Mouse (Mus musculus) midbrain, embryonic 13.5 days (tissue): ENCODE data around the gene Xrcc2. TPM values are rescaled to one million over a fixed set of nuclear protein-coding genes. Genes with fewer than 3 reads are reported as not detected.
A peak's percentile ranks its signal among the peaks of the same experiment; 100 is the strongest.

Source experiments
- ATAC-seq: fragments of 200-750 bp; cut with Nextera tagmentation; 2 replicates; pipeline ENCODE4 v1.8.0; 2017; ENCODE audit warnings: mild to moderate bottlenecking, moderate TSS enrichment, moderate library complexity
- H3K27ac ChIP-seq: fragments of 300-500 bp; sonication (generic); 2 replicates; pipeline ENCODE4 v1.5.1; 2015; ENCODE audit warnings: inconsistent platforms, mild to moderate bottlenecking, moderate library complexity
- H3K27me3 ChIP-seq: fragments of 300-500 bp; sonication (generic); 2 replicates; pipeline ENCODE4 v1.6.1; 2015; ENCODE audit warnings: mild to moderate bottlenecking, inconsistent platforms
- H3K36me3 ChIP-seq: fragments of 300-500 bp; sonication (generic); 2 replicates; pipeline ENCODE4 v1.6.1; 2015; ENCODE audit warnings: mild to moderate bottlenecking, inconsistent platforms
- H3K4me1 ChIP-seq: fragments of 300-500 bp; sonication (generic); replicated peaks from 2 replicates; pipeline ENCODE4 v1.6.1; 2015; ENCODE audit warnings: inconsistent platforms
- H3K4me2 ChIP-seq: fragments of 300-500 bp; sonication (generic); replicated peaks from 2 replicates; pipeline ENCODE4 v1.6.1; 2015; ENCODE audit warnings: moderate library complexity, mild to moderate bottlenecking, inconsistent platforms
- H3K4me3 ChIP-seq: fragments of 300-500 bp; sonication (generic); replicated peaks from 2 replicates; pipeline ENCODE4 v1.5.1; 2015; ENCODE audit warnings: mild to moderate bottlenecking, inconsistent platforms
- H3K9ac ChIP-seq: fragments of 300-500 bp; sonication (generic); replicated peaks from 2 replicates; pipeline ENCODE4 v1.6.1; 2015; ENCODE audit warnings: mild to moderate bottlenecking, inconsistent platforms
- H3K9me3 ChIP-seq: fragments of 300-500 bp; sonication (generic); 2 replicates; pipeline ENCODE4 v1.6.1; 2016; ENCODE audit warnings: mild to moderate bottlenecking, inconsistent platforms
- whole genome bisulfite sequencing: fragments of 180-500 bp; shearing (Covaris S2); methylation state at CpG from one replicate; pipeline ENCODE4 v1.1.7; 2015; 5-methylcytosine and 5-hydroxymethylcytosine counted together
- polyA plus RNA-seq: library from polyadenylated mRNA; unstranded; fragments of >200 nt; fragmentation: Nextera tagmentation; extraction: Ambion mirVana; gene quantifications from 2 replicates; pipeline ENCODE4 v1.2.1, GENCODE M21; 2015

The Xrcc2 gene
- polyA plus RNA-seq, 1 experiment from 2014 or later = 6.3 TPM

DNA sequence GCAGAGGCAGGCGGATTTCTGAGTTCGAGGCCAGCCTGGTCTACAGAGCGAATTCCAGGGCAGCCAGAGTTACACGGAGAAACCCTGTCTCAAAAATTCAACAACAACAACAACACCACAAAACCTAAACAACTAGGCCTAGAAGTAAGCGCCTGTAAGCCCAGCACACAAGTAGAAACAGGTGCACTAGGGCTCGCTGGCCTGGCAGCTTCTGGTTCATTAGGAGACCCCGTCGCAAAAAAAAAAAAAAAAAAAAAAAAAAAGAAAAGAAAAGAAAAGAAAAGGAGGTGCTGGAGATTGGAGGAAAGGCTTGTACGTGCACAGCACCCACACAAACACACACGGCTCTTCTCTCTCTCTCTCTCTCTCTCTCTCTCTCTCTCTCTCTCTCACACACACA, 40.1 kb downstream of the Xrcc2 start:
- 63% methylated on average over 10 of the region's 10 CpGs for WGBS
- Histone ChIP-seq H3K9ac (no peak overlapping the region), H3K9me3 (no peaks in the 10 kb centered on the region), H3K4me2 (no peak overlapping the region), H3K36me3 (no peaks in the 10 kb centered on the region), H3K4me3 (no peak overlapping the region), H3K27ac (no peak overlapping the region), H3K27me3 (no peaks in the 10 kb centered on the region), H3K4me1 (peaks cover 9% of the 10 kb centered on the region)
- ATAC-seq = no peak

DNA sequence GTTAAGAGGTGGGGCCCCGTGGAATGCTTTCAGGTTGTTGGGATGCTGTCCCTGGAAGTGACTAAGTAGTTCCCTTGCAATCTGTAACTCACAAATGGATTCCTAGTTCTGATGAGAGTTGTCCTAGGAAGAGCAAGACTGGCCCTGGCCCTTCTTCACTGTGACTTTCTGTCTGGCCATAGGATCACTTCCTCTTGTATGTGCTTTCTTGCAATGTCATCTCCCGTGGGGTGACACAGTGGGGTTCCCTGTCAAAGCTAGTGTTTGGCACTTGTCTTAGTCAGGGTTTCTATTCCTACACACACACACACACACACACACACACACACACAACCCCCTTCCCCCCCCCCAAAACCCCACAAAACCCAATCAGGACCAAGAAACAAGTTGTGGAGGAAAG, 42.5 kb downstream of the Xrcc2 start:
- peaks cover 9% of the 10 kb centered on the region for H3K4me1 ChIP-seq
- H3K27ac ChIP-seq = no peak overlapping the region
- H3K9ac ChIP-seq = no peak overlapping the region
- 79% methylated on average over 2 of the region's 2 CpGs for WGBS
- H3K27me3 ChIP-seq = no peaks in the 10 kb centered on the region
- H3K36me3 ChIP-seq = no peaks in the 10 kb centered on the region
- ATAC-seq = no peak
- H3K4me2 ChIP-seq = no peak overlapping the region
- H3K4me3 ChIP-seq = no peak overlapping the region
- no peaks in the 10 kb centered on the region for H3K9me3 ChIP-seq

DNA sequence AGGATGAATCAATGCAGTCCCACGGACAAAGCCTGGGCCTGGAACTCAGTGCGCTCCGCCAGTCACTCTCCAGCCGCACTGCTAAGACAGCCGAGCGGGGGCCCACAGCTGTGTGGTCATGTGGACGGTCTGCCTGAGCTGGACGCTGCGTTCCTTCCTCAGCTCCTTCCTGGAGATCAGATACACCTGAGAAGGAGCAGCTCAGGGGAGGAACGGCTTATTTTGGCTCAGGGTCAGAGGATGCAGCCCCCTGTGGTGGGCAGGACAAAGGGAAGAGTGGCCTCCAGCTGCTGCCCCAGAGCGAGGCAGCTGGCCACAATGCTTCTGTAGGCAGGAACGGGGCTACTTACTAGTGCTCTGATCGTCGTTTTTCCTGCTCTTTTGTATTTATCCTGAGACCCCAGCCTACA, 51.0 kb downstream of the Xrcc2 start:
- Histone ChIP-seq H3K9me3 (no peaks in the 10 kb centered on the region), H3K9ac (peak overlapping the region; percentile 61), H3K27ac (no peak overlapping the region), H3K4me3 (peak overlapping the region; percentile 19), H3K27me3 (no peaks in the 10 kb centered on the region), H3K36me3 (no peaks in the 10 kb centered on the region), H3K4me1 (peaks cover 13% of the 10 kb centered on the region), H3K4me2 (peak overlapping the region; percentile 50)
- peak; percentile 77 for ATAC-seq
- 4% methylated on average over 14 of the region's 14 CpGs for WGBS

DNA sequence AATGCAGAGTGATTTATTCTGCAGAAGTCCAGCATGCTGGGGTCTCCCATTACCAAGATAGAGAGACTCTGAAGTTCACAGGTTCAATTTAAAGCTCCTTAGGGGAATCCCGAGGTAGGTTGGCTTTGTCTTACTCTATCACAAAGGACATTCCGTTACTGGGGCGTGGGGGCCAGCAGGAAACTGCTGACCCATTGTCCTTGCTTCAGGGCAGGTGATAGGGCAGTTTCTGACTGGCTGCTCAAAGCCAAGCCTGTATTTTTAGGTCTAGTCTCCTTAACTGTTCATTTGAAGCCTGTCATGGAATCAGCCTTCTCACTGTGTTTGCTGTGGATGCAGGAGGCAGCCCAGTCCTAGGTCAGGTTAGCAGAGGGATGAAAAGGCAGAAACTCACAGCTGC, 52.2 kb downstream of the Xrcc2 start:
- no peaks in the 10 kb centered on the region for H3K36me3 ChIP-seq
- ATAC-seq = no peak
- H3K9me3 ChIP-seq = no peaks in the 10 kb centered on the region
- peaks cover 13% of the 10 kb centered on the region for H3K4me1 ChIP-seq
- H3K27ac ChIP-seq = no peak overlapping the region
- H3K9ac ChIP-seq = no peak overlapping the region
- WGBS = 20% methylated on average over 3 of the region's 3 CpGs
- no peak overlapping the region for H3K4me2 ChIP-seq
- H3K27me3 ChIP-seq = no peaks in the 10 kb centered on the region
- H3K4me3 ChIP-seq = no peak overlapping the region

DNA sequence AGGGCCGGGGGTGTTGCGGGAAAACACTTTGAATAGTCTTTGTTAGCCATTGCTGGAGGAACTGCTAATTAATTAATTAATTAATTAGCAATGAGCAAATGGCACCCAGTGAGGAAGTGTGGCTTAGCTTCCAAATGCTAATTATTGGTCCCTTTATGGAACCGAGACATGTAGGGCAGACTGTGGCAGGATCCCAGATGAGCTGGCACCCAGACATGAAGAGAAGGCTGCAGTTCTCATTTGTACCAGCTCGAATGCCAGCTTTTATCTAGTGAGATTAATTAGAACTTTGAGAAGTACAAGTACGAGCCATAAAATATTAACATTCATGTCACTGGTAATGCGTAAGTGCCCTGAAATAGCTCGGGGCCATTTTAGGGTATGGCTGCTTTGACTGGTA, 53.2 kb downstream of the Xrcc2 start:
- Histone ChIP-seq H3K9ac (no peak overlapping the region), H3K4me2 (no peak overlapping the region), H3K27ac (no peak overlapping the region), H3K36me3 (no peaks in the 10 kb centered on the region), H3K9me3 (no peaks in the 10 kb centered on the region), H3K27me3 (no peaks in the 10 kb centered on the region), H3K4me3 (no peak overlapping the region), H3K4me1 (peaks cover 13% of the 10 kb centered on the region)
- no peak for ATAC-seq
- WGBS = 86% methylated on average over 7 of the region's 7 CpGs

DNA sequence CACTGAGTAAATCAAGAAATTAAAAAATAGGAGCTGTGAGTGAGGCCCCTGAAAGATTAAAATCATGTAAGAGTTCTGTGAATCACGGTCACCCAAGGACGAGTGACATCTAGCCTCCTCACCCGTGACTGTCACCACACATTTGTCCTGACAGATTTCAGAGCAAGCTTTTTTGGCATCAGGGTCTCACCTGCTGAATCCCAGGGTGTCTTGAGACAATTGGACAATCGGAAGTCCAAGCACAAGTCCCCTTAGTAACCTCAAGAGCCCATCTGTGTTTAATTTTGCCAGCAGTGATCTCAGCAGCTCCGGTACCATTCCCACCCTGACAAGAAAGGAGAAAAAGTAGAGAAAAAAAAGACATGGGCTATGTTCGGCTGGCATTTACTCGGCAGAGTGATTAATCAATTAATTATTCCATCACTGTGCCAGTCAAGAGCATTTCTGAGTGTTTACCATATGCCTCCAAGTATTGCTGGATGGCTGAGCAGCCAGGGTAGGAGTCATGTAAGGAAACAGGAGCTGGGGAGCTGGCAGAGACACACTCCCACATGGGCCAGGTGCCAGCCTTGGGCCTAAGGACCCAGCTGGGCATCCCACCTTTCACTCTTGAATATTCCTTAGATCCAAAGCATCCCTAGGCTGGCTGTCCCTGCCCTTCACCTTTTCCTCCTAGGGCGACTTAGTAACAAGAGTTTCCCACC, 59.8 kb downstream of the Xrcc2 start:
- no peak overlapping the region for H3K4me3 ChIP-seq
- H3K4me2 ChIP-seq = no peak overlapping the region
- no peak overlapping the region for H3K9ac ChIP-seq
- 83% methylated on average over 8 of the region's 8 CpGs for WGBS
- no peaks in the 10 kb centered on the region for H3K27me3 ChIP-seq
- no peaks in the 10 kb centered on the region for H3K4me1 ChIP-seq
- no peaks in the 10 kb centered on the region for H3K36me3 ChIP-seq
- no peak for ATAC-seq
- H3K27ac ChIP-seq = no peak overlapping the region
- H3K9me3 ChIP-seq = no peaks in the 10 kb centered on the region

DNA sequence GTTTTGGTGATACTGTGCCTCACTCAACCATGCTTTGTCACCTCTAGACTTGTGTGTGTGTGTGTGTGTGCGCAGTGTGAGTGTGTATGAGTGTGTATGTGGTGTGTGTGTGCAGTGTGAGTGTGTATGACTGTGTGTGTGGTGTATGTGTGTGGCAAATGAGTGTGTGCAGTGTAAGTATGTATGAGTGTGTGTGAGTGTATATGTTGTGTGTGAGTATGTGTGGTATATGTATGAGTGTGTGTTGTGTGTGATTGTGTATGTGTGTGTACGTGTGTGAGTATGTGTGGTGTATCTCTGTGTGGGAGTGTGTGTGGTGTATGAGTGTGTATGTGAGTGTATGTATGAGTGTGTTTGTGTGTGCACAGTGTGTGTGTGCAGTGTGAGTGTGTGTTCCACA, 61.1 kb downstream of the Xrcc2 start:
- H3K27me3 ChIP-seq = no peaks in the 10 kb centered on the region
- H3K4me3 ChIP-seq = no peak overlapping the region
- no peak for ATAC-seq
- H3K9ac ChIP-seq = no peak overlapping the region
- H3K27ac ChIP-seq = no peak overlapping the region
- no peak overlapping the region for H3K4me2 ChIP-seq
- no peaks in the 10 kb centered on the region for H3K9me3 ChIP-seq
- no peaks in the 10 kb centered on the region for H3K36me3 ChIP-seq
- WGBS = 94% methylated on average over 2 of the region's 2 CpGs
- H3K4me1 ChIP-seq = no peaks in the 10 kb centered on the region

DNA sequence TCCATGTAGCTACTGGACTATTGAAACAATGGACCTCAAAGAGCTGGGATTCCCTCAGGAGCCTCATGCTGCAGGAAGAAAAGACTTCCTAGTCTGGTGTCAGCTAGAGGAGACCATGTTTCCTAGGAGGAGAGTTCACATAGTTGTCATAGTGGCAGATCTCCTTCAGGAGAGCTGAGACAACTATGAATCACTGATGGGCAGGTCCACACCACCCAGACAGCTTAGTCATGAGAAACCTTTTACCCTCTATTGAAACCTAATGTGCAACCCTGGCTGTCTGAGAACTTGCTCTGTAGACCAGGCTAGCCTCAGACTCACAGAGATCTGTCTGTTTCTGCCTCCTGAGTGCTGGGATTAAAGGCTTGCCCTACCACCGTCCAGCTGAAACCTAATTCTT, 62.9 kb downstream of the Xrcc2 start:
- Histone ChIP-seq H3K4me1 (no peaks in the 10 kb centered on the region), H3K27ac (no peak overlapping the region), H3K36me3 (no peaks in the 10 kb centered on the region), H3K9me3 (no peaks in the 10 kb centered on the region), H3K4me2 (no peak overlapping the region), H3K27me3 (no peaks in the 10 kb centered on the region), H3K4me3 (no peak overlapping the region), H3K9ac (no peak overlapping the region)
- 84% methylated on average over 1 of the region's 1 CpGs for WGBS
- no peak for ATAC-seq

Other genes with a start within 250 kb of the Xrcc2 start
- gene Kmt2c, start 207.0 kb downstream of the Xrcc2 start, polyA plus RNA-seq = 23.4 and 23.5 TPM in 2 replicates
- 0.10 and 0.11 TPM in 2 replicates for gene Cct8l1, start 189.8 kb downstream of the Xrcc2 start, polyA plus RNA-seq
- 13.6 and 15.2 TPM in 2 replicates for gene Actr3b, start 54.2 kb upstream of the Xrcc2 start, polyA plus RNA-seq
- not detected in 2 replicates for gene Gm21663, start 236.6 kb upstream of the Xrcc2 start, polyA plus RNA-seq
- gene Gm21671, start 248.6 kb upstream of the Xrcc2 start, polyA plus RNA-seq = 0.07 TPM in 1 of 2 replicates, not detected in the other